Comparison of ENCODE assay signal across 10 mouse cellular contexts in genomic region chr7:6145423-6146188, GRCm38 (mm10). TPM values are rescaled to one million over a fixed set of nuclear protein-coding genes. Genes with fewer than 3 reads are reported as not detected.
A peak's percentile ranks its signal among the peaks of the same experiment; 100 is the strongest.
DNase-seq lines count a peak whose midpoint lies in the region; ATAC-seq and TF ChIP-seq lines count a peak whose summit lies in the region.
"Had no signal": no experiment of that assay in that cellular context is flagged by ENCODE, and none has a peak within 500 bp of the region (broad histone marks: within the 10 kb centered on the region; RNA-seq: fewer than 3 reads in every experiment).

No protein-coding gene starts in this region.

- H3K9me3 ChIP-seq in heart, embryonic 13.5 days = no peaks in the 10 kb centered on the region
- H3K9me3 ChIP-seq in kidney, postnatal 0 days (replicated peaks; ENCODE audit: low read length) = no peaks in the 10 kb centered on the region
- H3K9me3 ChIP-seq in liver, embryonic 16.5 days (replicated peaks; ENCODE audit: control insufficient read depth, low read length) = no peaks in the 10 kb centered on the region

- H3K27me3 ChIP-seq in heart, embryonic 13.5 days (replicated peaks) = no peaks in the 10 kb centered on the region
- no peaks in the 10 kb centered on the region for H3K27me3 ChIP-seq in kidney, postnatal 0 days (ENCODE audit: insufficient read depth, low read length)
- no peaks in the 10 kb centered on the region for H3K27me3 ChIP-seq in liver, embryonic 16.5 days (ENCODE audit: control insufficient read depth, insufficient read depth, low read depth, low read length)

- H3K36me3 ChIP-seq in heart, embryonic 13.5 days = peaks cover 11% of the 10 kb centered on the region
- H3K36me3 ChIP-seq in kidney, postnatal 0 days (ENCODE audit: insufficient read depth, low read length) = peaks cover 9% of the 10 kb centered on the region; the same call in 1 of the 2 replicates
- no peaks in the 10 kb centered on the region for H3K36me3 ChIP-seq in liver, embryonic 16.5 days (ENCODE audit: control insufficient read depth, insufficient read depth)

- WGBS in heart, embryonic 13.5 days = 72% methylated on average over 8 of the region's 8 CpGs
- WGBS in kidney, postnatal 0 days = 73% methylated on average over 8 of the region's 8 CpGs
- 61% methylated on average over 8 of the region's 8 CpGs for WGBS in liver, embryonic 16.5 days (ENCODE audit: insufficient replicate concordance)

- no peak overlapping the region for H3K4me3 ChIP-seq in heart, embryonic 13.5 days
- no peak overlapping the region for H3K4me3 ChIP-seq in kidney, postnatal 0 days (replicated peaks; ENCODE audit: low read depth, low read length)
- no peak overlapping the region for H3K4me3 ChIP-seq in liver, embryonic 16.5 days (ENCODE audit: low read depth, low read length)

- TF ChIP-seq CTCF in kidney, postnatal 0 days (IDR thresholded peaks at IDR 0.05; ENCODE audit: low read depth) = no peak

- DNase-seq in heart, adult 11 months = no peak
- DNase-seq in kidney, postnatal 0 days (ENCODE audit: low spot score) = no peak
- no peak for DNase-seq in kidney, postnatal 4 days
- DNase-seq in ZHBTc4 (ENCODE audit: low read depth, low spot score) = peak; percentile 43
- no peak for DNase-seq in ovary, postnatal 14 days (ENCODE audit: low spot score)
- DNase-seq in cerebellum, adult 11 months = no peak
- DNase-seq: lung, postnatal 10 days had no signal

- no peak for ATAC-seq in heart, embryonic 13.5 days (ENCODE audit: extremely low read depth, insufficient number of reproducible peaks, low FRiP score, low TSS enrichment)
- peak; percentile 19; the same call in 1 of the 2 replicates for ATAC-seq in kidney, postnatal 0 days (replicated peaks; ENCODE audit: low FRiP score, low read depth)
- ATAC-seq in liver, embryonic 16.5 days (ENCODE audit: low read depth) = no peak
- ATAC-seq: forebrain, embryonic 16.5 days had no signal

- peak overlapping the region; percentile 30; the same call in 1 of the 2 replicates for H3K9ac ChIP-seq in heart, embryonic 13.5 days
- H3K9ac ChIP-seq in kidney, postnatal 0 days (ENCODE audit: low read depth, low read length) = no peak overlapping the region
- H3K9ac ChIP-seq in liver, embryonic 16.5 days (ENCODE audit: low read depth, low read length) = no peak overlapping the region

- peak overlapping the region; percentile 64 for H3K27ac ChIP-seq in heart, embryonic 13.5 days (replicated peaks)
- H3K27ac ChIP-seq in kidney, postnatal 0 days = peak overlapping the region; percentile 37
- H3K27ac ChIP-seq in liver, embryonic 16.5 days (ENCODE audit: low read length) = peak overlapping the region; percentile 35

- H3K4me1 ChIP-seq in heart, embryonic 13.5 days = peaks cover 76% of the 10 kb centered on the region
- H3K4me1 ChIP-seq in kidney, postnatal 0 days (replicated peaks; ENCODE audit: insufficient read depth, low read length) = peaks cover 32% of the 10 kb centered on the region; the same call in 1 of the 2 replicates
- H3K4me1 ChIP-seq in liver, embryonic 16.5 days (ENCODE audit: control insufficient read depth, low read depth, low read length) = peaks cover 55% of the 10 kb centered on the region

- H3K4me2 ChIP-seq in heart, embryonic 13.5 days = peak overlapping the region; percentile 43
- H3K4me2 ChIP-seq in kidney, postnatal 0 days (ENCODE audit: low read length) = no peak overlapping the region
- no peak overlapping the region for H3K4me2 ChIP-seq in liver, embryonic 16.5 days (ENCODE audit: low read depth, low read length)

RNA-seq across cellular contexts. Expression of gene Zfp787, which starts 10.2 kb away (rescaled TPM):
- 19.1 and 20.0 TPM in 2 replicates for polyA plus RNA-seq in heart, embryonic 13.5 days (2015; fragmentation: Nextera tagmentation; extraction: Ambion mirVana)
- polyA plus RNA-seq in kidney, postnatal 0 days (2015; fragmentation: Nextera tagmentation; extraction: Ambion mirVana) = 60.1 and 72.0 TPM in 2 replicates
- 9.7 and 10.0 TPM in 2 replicates for polyA plus RNA-seq in liver, embryonic 16.5 days (2015; fragmentation: Nextera tagmentation; extraction: Ambion mirVana)

RNA-seq across cellular contexts. Expression of gene Zfp444, which starts 26.4 kb away (rescaled TPM):
- 26.8 and 34.0 TPM in 2 replicates for polyA plus RNA-seq in heart, embryonic 13.5 days (2015; fragmentation: Nextera tagmentation; extraction: Ambion mirVana)
- polyA plus RNA-seq in kidney, postnatal 0 days (2015; fragmentation: Nextera tagmentation; extraction: Ambion mirVana) = 66.2 and 66.3 TPM in 2 replicates
- polyA plus RNA-seq in liver, embryonic 16.5 days (2015; fragmentation: Nextera tagmentation; extraction: Ambion mirVana) = 16.1 and 16.6 TPM in 2 replicates

RNA-seq across cellular contexts. Expression of gene Galp, which starts 51.3 kb away (rescaled TPM):
- polyA plus RNA-seq in heart, embryonic 13.5 days (2015; fragmentation: Nextera tagmentation; extraction: Ambion mirVana) = not detected in 2 replicates
- polyA plus RNA-seq in kidney, postnatal 0 days (2015; fragmentation: Nextera tagmentation; extraction: Ambion mirVana) = not detected in 2 replicates
- not detected in 2 replicates for polyA plus RNA-seq in liver, embryonic 16.5 days (2015; fragmentation: Nextera tagmentation; extraction: Ambion mirVana)
- polyA plus RNA-seq: forebrain, embryonic 16.5 days had no signal
